Mouse (Mus musculus) cerebellum, postnatal 25 days (tissue): ENCODE measurements around the gene Pdzk1ip1.
A peak's percentile ranks its signal among the peaks of the same experiment; 100 is the strongest.

ENCODE experiments used
- DNase-seq, 2 experiments: peaks; one replicate each; pipeline ENCODE4 v3.0.0; 2021; ENCODE audit warnings: mixed read lengths in 2 of 2

Pdzk1ip1 gene

GRCm38 (mm10) chr4:115088611-115089338 is at the start of gene Pdzk1ip1:
TSS of gene Pdzk1ip1 (plus strand) at chr4:115088708.
- no peak for DNase-seq

GRCm38 (mm10) chr4:115045621-115046020 is 42.9 kb upstream of the Pdzk1ip1 start:
- DNase-seq = no peak

GRCm38 (mm10) chr4:115047750-115048149 is 40.8 kb upstream of the Pdzk1ip1 start:
- DNase-seq = peak in 1 of 2 experiments; percentile 36

- no peak for DNase-seq
Measured at GRCm38 (mm10) chr4:115048190-115048589, 40.3 kb upstream of the Pdzk1ip1 start.

GRCm38 (mm10) chr4:115051245-115051644 is 37.3 kb upstream of the Pdzk1ip1 start:
- no peak for DNase-seq

- DNase-seq = peak; percentile 12 to 22
Measured at GRCm38 (mm10) chr4:115052343-115053005, 36.0 kb upstream of the Pdzk1ip1 start.

GRCm38 (mm10) chr4:115055044-115055443 is 33.5 kb upstream of the Pdzk1ip1 start:
- no peak for DNase-seq

GRCm38 (mm10) chr4:115055691-115056090 is 32.8 kb upstream of the Pdzk1ip1 start:
- no peak for DNase-seq

GRCm38 (mm10) chr4:115056371-115056920 is 32.1 kb upstream of the Pdzk1ip1 start, which contains the start of gene Tal1:
TSS of gene Tal1 (plus strand) at chr4:115056426.
- DNase-seq = peak in 1 of 2 experiments; percentile 22

- DNase-seq = peak; percentile 39 to 68
Measured at GRCm38 (mm10) chr4:115056921-115057673, 31.4 kb upstream of the Pdzk1ip1 start.

GRCm38 (mm10) chr4:115057674-115058316 is 30.7 kb upstream of the Pdzk1ip1 start:
- DNase-seq = peak; percentile 13 to 29

- peak in 1 of 2 experiments; percentile 44 for DNase-seq
Measured at GRCm38 (mm10) chr4:115058317-115058761, 30.2 kb upstream of the Pdzk1ip1 start.

GRCm38 (mm10) chr4:115058871-115059590 is 29.5 kb upstream of the Pdzk1ip1 start:
- peak in 1 of 2 experiments; percentile 10 for DNase-seq

GRCm38 (mm10) chr4:115059871-115060270 is 28.6 kb upstream of the Pdzk1ip1 start:
- DNase-seq = no peak

- DNase-seq = no peak
Measured at GRCm38 (mm10) chr4:115060753-115061152, 27.8 kb upstream of the Pdzk1ip1 start.

GRCm38 (mm10) chr4:115062540-115062874 is 26.0 kb upstream of the Pdzk1ip1 start:
- no peak for DNase-seq

GRCm38 (mm10) chr4:115062875-115063517 is 25.5 kb upstream of the Pdzk1ip1 start:
- peak; percentile 17 to 26 for DNase-seq

- DNase-seq = no peak
Measured at GRCm38 (mm10) chr4:115063518-115064239, 24.8 kb upstream of the Pdzk1ip1 start.

GRCm38 (mm10) chr4:115071668-115072067 is 16.8 kb upstream of the Pdzk1ip1 start:
- no peak for DNase-seq

GRCm38 (mm10) chr4:115074789-115075188 is 13.7 kb upstream of the Pdzk1ip1 start:
- DNase-seq = no peak
